Mouse (Mus musculus): Measurements from ENCODE around the gene Bend7.

DNA sequence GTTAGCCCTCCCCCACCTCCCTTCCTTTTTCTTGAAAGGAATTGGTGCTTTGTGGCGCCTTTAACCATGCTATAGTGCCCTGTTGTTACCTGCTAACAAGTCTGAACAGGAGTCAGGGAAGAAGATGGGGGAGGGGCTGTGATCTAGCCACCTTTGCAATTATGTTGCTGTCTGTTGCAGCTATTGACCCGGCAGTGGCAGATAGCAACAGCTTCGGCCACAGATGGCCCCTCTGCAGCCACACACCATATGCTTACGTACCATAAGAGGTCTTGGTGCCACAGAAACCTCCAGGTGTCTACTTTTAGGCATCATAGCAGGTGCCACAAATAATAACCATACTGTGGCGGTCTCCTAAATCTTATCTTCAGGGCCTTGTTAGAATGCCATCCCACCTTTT is 43.1 kb downstream of the Bend7 start:
- no peak for TF ChIP-seq CTCF (IDR thresholded peaks at IDR 0.05; ENCODE audit: low read depth, low read length)
- TF ChIP-seq POLR2A (IDR thresholded peaks at IDR 0.05; ENCODE audit: insufficient read depth, low read length): no peak

All from ES-Bruce4 (cell line).